Mouse (Mus musculus): Measurements from ENCODE around the gene Bmp3.

The Bmp3 gene

DNA sequence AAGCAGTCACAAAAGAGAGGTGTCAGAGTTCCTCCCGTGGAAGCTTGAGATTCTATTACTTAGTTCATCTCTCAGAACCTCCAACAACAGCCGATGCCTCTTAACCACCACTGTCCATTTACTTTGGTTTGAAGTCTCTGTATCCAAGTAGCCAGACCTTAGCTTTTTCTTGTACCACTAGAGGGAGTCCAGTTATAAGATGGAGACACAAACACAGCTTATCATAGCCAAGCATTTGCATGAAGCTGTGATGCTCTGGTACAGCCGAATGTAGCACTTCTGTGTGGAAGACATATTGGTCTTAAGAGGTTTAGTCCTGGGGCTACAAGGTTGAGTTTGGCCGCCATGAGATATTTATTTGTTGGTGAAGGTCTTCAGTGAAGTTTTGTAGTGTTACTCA, 48.1 kb downstream of the Bmp3 start:
- DNase-seq (ENCODE audit: inconsistent ontology term), result peak; percentile 38

DNA sequence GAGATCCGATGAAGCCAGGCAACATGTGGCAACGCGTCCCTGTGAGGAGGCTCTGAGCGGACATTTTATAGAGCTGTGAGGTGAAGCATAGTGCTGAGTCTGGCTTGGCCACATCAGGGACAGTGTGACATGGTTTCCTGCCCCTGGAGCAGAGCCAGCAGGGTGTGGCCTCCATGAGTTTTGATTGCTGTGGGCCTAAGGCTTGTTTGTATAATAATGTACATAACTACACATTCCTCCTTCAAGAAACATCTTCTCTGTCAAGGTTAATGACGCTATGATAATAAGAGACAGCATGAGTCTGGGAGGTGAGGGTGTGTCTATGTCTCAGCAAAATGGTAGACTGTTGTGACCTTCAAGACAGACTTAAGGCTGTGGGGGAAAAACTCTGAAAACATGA, 64.5 kb downstream of the Bmp3 start:
- DNase-seq (ENCODE audit: inconsistent ontology term), result no peak

DNA sequence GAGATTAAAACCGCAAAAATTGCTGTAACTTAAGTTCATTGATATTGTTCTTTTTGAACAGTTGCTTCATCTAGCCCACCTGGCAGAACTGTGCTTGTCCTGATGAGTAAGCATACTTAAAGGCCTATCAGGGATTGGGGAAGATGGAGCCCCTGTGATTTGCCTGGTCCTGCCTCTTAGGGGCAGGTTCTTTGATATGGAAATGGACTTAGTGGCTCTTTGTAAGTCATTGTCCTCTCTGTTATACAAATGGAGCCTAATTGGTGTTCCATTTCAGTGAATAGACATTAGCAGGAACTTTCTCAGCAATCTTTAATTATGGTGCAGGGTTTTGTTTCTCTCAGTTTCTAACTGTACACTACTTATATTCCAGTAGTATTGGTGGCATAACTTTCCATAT, 67.4 kb downstream of the Bmp3 start:
- DNase-seq (ENCODE audit: inconsistent ontology term), result no peak

DNA sequence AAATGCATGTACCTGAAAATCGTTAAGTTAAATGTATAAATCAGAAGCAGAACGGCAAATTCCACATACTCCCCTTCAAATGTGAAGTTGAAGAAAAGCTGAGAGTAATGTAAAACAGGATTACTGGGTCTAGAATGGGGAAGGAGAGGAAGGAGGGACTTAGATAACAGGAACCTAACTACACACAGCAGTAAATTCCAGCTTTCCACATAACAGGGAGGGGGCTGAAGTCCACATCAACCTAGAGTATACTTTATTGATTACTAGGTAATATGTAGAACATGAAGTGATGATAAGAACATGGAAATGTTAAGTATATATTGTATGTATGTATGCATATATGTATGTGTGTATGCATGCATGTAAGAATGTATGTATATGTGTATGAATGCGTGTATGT, 68.7 kb downstream of the Bmp3 start:
- no peak for DNase-seq (ENCODE audit: inconsistent ontology term)
